Mouse (Mus musculus) midbrain, embryonic 10.5 days (tissue): Measurements from ENCODE around the gene Igfbp2. TPM values are rescaled to one million over a fixed set of nuclear protein-coding genes. Genes with fewer than 3 reads are reported as not detected.
A peak's percentile ranks its signal among the peaks of the same experiment; 100 is the strongest.

Experiments used
- DNase-seq: peaks from one replicate; pipeline ENCODE4 v3.0.0-alpha.2; 2017; ENCODE audit warnings: low spot score
- H3K27ac ChIP-seq: fragments of 300-500 bp; sonication (generic); replicated peaks from 2 replicates; pipeline ENCODE4 v1.5.1; 2016; ENCODE audit warnings: mild to moderate bottlenecking
- H3K27me3 ChIP-seq: fragments of 300-500 bp; sonication (generic); 2 replicates; pipeline ENCODE4 v1.6.1; 2016; ENCODE audit warnings: low read depth, mild to moderate bottlenecking; ENCODE audit not compliant: poor library complexity, severe bottlenecking
- H3K36me3 ChIP-seq: fragments of 300-500 bp; sonication (generic); 2 replicates; pipeline ENCODE4 v1.6.1; 2016; ENCODE audit warnings: mild to moderate bottlenecking, moderate library complexity
- H3K4me1 ChIP-seq: fragments of 300-500 bp; sonication (generic); 2 replicates; pipeline ENCODE4 v1.6.1; 2016
- H3K4me3 ChIP-seq: fragments of 300-500 bp; sonication (generic); 2 replicates; pipeline ENCODE4 v1.5.1; 2016; ENCODE audit warnings: mild to moderate bottlenecking, moderate library complexity
- H3K9me3 ChIP-seq: fragments of 300-500 bp; sonication (generic); replicated peaks from 2 replicates; pipeline ENCODE4 v1.6.1; 2016; ENCODE audit warnings: mild to moderate bottlenecking
- WGBS: fragments of 180-500 bp; shearing (Covaris S2); methylation state at CpG from one replicate; pipeline ENCODE4 v1.1.7; 2016; 5-methylcytosine and 5-hydroxymethylcytosine counted together
- polyA plus RNA-seq: library from polyadenylated mRNA; unstranded; fragments of >200 nt; fragmentation: Nextera tagmentation; extraction: Ambion mirVana; gene quantifications from 2 replicates; pipeline ENCODE4 v1.2.1, GENCODE M21; 2016

The Igfbp2 gene
- polyA plus RNA-seq = 585 and 600 TPM in 2 replicates

DNA sequence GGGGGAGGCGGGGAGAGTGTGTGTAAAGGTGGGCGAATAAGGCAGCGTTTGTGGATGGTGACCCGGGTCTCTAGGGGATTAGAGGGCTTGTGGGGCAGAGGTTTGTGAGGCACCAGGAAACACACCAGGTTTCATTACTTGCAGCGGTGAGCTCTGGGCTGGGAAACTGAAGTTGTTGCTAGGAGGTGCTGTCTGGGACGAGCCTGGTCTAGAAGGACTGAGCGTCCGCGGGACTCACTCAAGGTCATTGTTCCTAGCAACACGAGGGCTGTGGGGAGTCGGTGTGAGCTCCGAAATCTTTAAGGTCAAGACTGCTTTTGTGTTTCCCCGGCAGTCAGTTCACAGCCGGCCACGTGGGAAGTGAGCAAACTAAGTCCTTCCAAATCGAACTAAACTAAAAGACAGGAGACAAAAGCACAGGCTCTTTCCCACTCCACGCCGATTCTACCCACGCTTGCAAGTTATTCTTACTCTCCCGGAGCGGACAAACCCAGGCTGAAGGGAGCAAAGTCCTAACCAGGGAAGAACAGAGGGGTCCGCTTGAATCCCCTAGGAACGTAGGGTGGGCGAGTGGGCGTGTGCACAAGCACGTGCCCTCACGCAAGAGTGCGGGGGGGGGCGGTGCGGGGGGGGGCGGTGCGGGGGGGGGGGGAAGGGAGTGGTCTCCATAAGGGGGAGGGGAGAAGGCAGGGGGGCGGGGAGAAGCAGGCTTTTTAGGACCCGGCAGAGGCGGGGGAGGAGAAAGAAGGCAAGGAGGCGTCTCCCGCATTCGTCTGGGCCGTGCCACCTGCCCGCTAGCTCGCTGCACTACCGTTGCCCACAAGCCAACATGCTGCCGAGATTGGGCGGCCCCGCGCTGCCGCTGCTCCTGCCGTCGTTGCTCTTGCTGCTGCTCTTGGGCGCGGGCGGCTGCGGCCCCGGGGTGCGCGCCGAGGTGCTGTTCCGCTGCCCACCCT, at the start of gene Igfbp2:
Gene Igfbp2, plus strand, starts transcription at position 753 of the 956 bp plus-strand sequence.
- Histone ChIP-seq H3K27ac (peak within 1 kb of the TSS; percentile 95), H3K27me3 (peaks cover 26% of the 10 kb centered on the region), H3K4me3 (peak within 1 kb of the TSS; percentile 90), H3K36me3 (peaks cover 14% of the 10 kb centered on the region), H3K4me1 (peaks cover 62% of the 10 kb centered on the region), H3K9me3 (no peaks in the 10 kb centered on the region)
- peak; percentile 83 for DNase-seq
- WGBS = under 1% methylated on average over 53 of the region's 58 CpGs

DNA sequence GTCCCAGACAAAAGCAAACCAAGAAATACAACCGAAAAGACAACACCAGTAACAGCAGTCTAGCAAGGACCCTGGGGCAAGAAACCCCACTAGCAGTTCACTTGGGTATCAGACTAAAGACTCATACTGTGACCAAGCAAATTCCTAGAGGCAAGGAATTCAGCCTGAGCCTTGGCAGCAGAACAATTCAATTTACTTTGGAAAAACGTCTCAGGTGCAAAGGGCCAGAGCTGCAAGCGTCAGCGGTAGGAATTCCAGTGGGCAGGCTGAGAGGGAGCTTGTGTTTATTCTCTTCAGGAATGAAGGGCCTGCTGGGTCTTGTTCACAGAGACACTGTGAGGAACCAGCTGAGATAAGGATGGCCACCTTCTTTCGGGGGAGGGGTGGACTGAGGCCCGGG, 45.5 kb upstream of the Igfbp2 start:
- Histone ChIP-seq H3K36me3 (no peaks in the 10 kb centered on the region), H3K9me3 (no peaks in the 10 kb centered on the region), H3K27ac (peak overlapping the region; percentile 50; the same call in 1 of the 2 replicates), H3K4me1 (peaks cover 41% of the 10 kb centered on the region), H3K4me3 (no peak overlapping the region), H3K27me3 (no peaks in the 10 kb centered on the region)
- 30% methylated on average over 6 of the region's 6 CpGs for WGBS
- DNase-seq = no peak

DNA sequence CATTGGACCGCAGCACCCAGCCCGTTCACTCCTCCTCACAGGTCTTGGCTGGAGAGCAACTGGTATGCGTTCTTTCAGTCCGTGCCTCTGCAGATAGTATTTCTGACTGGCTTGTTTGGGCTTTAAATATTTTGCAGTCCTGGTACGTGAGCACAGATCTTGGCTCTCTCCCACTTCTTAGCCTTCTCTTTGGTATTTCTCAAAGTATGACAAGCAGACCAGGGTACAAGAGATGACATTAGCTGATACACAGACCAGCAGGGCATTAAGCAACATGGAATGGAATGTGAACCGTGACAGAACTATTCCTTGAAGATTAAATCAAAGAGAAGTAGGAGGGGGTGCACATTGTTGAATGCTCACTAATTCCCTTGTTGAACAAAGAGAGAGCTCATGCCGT, 43.6 kb upstream of the Igfbp2 start:
- Histone ChIP-seq H3K4me3 (no peak overlapping the region), H3K36me3 (no peaks in the 10 kb centered on the region), H3K9me3 (no peaks in the 10 kb centered on the region), H3K27me3 (no peaks in the 10 kb centered on the region), H3K27ac (peak overlapping the region; percentile 69; the same call in 1 of the 2 replicates), H3K4me1 (peaks cover 47% of the 10 kb centered on the region)
- DNase-seq = peak; percentile 32
- 30% methylated on average over 7 of the region's 7 CpGs for WGBS

DNA sequence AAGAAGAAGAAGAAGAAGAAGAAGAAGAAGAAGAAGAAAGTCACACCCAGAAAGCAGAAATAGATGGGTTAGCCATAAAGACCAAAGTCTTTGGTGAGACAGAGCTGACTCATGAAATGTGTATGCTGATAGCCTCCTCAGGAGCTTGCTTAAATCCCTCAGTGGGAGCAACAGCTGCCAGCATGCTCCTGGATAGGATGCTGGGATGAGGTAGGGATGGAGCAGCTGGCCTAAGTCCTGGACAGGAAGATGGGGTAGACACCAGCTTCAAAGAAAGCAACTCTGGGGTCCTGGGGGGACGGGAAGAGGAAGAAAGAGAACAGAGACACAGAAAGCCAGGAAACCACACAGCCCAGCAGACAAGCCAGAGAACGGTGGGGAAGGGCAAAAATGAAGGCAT, 41.0 kb upstream of the Igfbp2 start:
- Histone ChIP-seq H3K4me3 (no peak overlapping the region), H3K27me3 (no peaks in the 10 kb centered on the region), H3K4me1 (peaks cover 47% of the 10 kb centered on the region), H3K9me3 (no peaks in the 10 kb centered on the region), H3K27ac (peak overlapping the region; percentile 33; the same call in 1 of the 2 replicates), H3K36me3 (no peaks in the 10 kb centered on the region)
- no peak for DNase-seq
- WGBS = 64% methylated on average over 2 of the region's 2 CpGs

DNA sequence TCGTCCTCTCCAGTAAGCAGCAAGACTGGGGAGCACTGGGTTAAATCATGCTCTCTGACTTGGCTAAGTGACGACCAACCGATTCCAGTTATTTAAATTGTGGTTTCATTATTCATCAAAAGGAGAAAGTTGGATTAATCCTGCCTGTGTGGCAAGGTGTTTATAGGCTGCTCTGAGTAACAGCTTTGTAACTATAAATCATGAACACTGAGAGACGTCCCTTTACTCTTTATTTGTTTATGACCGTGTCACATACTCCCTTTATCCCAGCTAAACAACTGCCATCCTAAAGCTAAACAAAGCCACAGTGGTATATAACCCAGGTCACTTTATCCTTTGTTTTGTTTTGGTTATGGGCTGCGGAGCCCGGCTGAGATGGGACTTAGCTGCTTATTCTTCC, 40.3 kb upstream of the Igfbp2 start:
- Histone ChIP-seq H3K36me3 (no peaks in the 10 kb centered on the region), H3K9me3 (no peaks in the 10 kb centered on the region), H3K27ac (no peak overlapping the region), H3K27me3 (no peaks in the 10 kb centered on the region), H3K4me3 (no peak overlapping the region), H3K4me1 (peaks cover 42% of the 10 kb centered on the region)
- DNase-seq = no peak
- WGBS = 37% methylated on average over 7 of the region's 7 CpGs

DNA sequence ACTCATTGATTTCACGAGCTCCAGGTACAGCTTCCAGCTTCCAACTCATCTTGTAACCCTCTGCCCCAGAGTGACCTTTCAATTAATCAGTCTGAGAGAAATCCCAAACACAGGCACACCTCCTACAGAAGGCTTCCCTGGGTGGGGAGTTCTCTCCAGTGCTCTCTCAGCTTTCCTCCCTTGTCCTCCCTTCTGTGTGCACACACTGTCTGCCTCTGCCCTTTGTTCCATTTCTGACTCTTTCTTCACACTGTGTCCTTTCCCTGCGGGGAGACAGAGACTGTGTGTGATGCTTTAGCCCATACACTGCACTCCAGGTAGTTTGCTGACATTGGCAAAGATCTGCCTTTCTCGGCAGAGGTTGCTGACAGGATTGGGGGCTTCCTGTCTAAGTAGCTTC, 33.6 kb upstream of the Igfbp2 start:
- 53% methylated on average over 3 of the region's 3 CpGs for WGBS
- H3K36me3 ChIP-seq = no peaks in the 10 kb centered on the region
- DNase-seq = no peak
- H3K27me3 ChIP-seq = no peaks in the 10 kb centered on the region
- peaks cover 4% of the 10 kb centered on the region; the same call in 1 of the 2 replicates for H3K4me1 ChIP-seq
- no peak overlapping the region; the same call in 1 of the 2 replicates for H3K27ac ChIP-seq
- no peak overlapping the region for H3K4me3 ChIP-seq
- no peaks in the 10 kb centered on the region for H3K9me3 ChIP-seq

DNA sequence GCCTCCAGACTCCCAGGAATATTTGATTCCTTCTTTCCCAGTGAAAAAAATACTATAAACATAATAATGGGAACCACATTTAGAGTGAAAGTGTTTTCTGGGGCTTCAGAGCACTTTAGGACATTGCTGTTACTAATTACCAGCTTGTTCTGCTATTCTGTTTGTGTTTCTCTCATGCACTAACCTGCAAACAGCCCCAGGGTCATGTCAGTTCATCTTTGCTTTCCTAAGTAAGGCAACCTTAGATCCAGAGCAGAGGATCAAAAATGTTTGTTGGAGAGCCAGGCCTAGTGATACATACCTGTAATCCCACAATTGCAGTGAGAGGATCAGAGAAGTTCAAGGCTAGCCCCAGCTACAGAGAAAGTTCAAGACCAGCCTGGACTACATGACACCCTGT, 32.6 kb upstream of the Igfbp2 start:
- no peaks in the 10 kb centered on the region for H3K9me3 ChIP-seq
- no peaks in the 10 kb centered on the region for H3K27me3 ChIP-seq
- H3K27ac ChIP-seq = no peak overlapping the region
- no peak overlapping the region for H3K4me3 ChIP-seq
- peaks cover 4% of the 10 kb centered on the region; the same call in 1 of the 2 replicates for H3K4me1 ChIP-seq
- no peak for DNase-seq
- H3K36me3 ChIP-seq = no peaks in the 10 kb centered on the region

DNA sequence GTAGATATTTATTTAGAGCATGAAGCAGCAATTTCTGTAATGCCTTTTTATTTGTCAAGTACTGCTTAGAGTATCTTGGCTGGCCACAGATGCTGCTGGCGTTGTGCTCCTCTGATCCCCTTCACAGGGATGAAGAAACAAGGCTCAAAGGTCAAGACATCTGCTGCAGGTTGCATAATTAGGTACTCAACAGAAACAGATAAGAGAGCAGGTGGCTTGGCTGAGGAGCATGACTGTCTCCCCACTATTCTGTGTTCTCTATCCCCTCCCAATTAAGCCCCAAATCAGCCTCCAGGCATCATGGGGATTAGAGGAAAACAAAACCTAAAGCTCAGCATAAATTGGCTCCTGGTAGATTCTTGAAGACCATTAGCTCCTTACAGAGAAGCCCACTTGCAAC, 32.0 kb upstream of the Igfbp2 start:
- Histone ChIP-seq H3K9me3 (no peaks in the 10 kb centered on the region), H3K27ac (no peak overlapping the region), H3K4me1 (peaks cover 4% of the 10 kb centered on the region; the same call in 1 of the 2 replicates), H3K4me3 (no peak overlapping the region), H3K27me3 (no peaks in the 10 kb centered on the region), H3K36me3 (no peaks in the 10 kb centered on the region)
- WGBS = 30% methylated on average over 1 of the region's 1 CpGs
- no peak for DNase-seq

DNA sequence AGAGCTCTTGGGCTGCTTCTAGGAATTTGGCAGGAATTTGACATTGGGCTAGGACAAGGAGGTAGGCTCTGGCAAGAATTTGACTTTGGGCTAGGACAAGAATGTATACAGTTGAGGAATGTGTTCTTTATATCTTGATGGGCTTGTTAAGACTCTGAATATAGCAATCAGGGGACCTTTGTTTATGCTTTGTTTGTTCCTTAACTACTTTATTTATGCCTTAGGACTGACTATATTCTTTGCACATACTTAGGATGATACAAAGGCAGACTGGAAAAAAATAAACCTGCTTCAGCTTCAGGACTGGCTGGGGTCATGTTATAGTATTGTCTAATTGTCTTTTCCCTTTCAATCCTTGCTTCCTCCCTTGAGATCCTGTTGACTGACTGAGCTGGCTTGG, 31.1 kb upstream of the Igfbp2 start:
- H3K9me3 ChIP-seq = no peaks in the 10 kb centered on the region

DNA sequence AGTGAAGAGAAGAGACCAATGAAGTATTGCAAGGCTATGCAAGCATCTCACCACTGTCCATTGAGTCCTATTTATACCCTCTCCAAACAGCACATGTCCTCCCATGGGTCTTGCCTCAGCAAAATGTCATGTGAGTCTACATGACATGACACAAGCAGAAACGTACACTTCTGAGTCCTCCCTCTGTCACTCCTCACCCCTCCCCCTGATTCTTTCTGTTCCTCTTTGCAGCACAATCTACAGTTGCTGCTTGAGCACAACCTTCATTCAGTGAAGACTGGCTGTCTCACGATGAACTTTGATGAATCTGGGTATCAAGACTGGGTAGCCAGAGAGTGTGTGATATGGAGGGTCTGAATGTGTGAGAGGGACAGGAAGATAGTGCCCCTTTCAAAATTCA, 28.2 kb upstream of the Igfbp2 start:
- DNase-seq = no peak
- 92% methylated on average over 2 of the region's 2 CpGs for whole genome bisulfite sequencing
- Histone ChIP-seq H3K27me3 (no peaks in the 10 kb centered on the region), H3K36me3 (no peaks in the 10 kb centered on the region), H3K27ac (no peak overlapping the region), H3K4me3 (no peak overlapping the region), H3K4me1 (no peaks in the 10 kb centered on the region), H3K9me3 (no peaks in the 10 kb centered on the region)

More for the DNA sequence above, 31.1 kb upstream of the Igfbp2 start:
- no peak overlapping the region for H3K27ac ChIP-seq
- no peaks in the 10 kb centered on the region for H3K36me3 ChIP-seq
- H3K4me1 ChIP-seq = peaks cover 4% of the 10 kb centered on the region; the same call in 1 of the 2 replicates
- no peak for DNase-seq
- H3K27me3 ChIP-seq = no peaks in the 10 kb centered on the region
- no peak overlapping the region for H3K4me3 ChIP-seq

DNA sequence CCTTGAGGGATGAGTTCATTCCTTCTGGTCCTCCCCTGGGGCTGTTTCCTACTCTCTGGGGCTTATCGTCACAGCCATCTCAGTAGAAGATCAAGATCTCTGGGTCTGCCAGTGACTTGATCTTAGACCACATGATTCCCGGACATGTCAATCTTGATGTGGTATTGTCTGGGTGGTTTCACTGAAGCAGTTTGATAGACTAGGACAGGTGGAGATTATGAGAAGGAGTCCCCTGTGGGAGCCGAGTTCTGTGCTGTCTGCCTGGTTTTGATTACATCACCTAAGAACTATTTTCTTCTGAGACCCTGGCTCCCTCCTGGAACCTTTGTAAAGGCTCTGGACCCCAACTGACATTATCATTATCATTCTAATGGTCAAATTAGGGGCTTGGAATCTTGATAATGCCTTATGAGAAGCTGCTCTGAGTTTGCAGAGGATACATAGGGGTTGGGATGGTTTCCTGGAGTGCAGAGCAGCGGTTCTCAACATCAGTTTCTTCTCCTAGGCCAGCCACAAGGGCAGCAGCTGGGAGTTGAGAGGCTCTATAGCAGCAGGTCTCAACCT, 27.1 kb upstream of the Igfbp2 start:
- no peaks in the 10 kb centered on the region for H3K27me3 ChIP-seq
- no peak overlapping the region for H3K27ac ChIP-seq
- WGBS = 78% methylated on average over 4 of the region's 4 CpGs
- DNase-seq = no peak
- H3K4me3 ChIP-seq = no peak overlapping the region
- no peaks in the 10 kb centered on the region for H3K36me3 ChIP-seq
- H3K4me1 ChIP-seq = no peaks in the 10 kb centered on the region
- no peaks in the 10 kb centered on the region for H3K9me3 ChIP-seq

DNA sequence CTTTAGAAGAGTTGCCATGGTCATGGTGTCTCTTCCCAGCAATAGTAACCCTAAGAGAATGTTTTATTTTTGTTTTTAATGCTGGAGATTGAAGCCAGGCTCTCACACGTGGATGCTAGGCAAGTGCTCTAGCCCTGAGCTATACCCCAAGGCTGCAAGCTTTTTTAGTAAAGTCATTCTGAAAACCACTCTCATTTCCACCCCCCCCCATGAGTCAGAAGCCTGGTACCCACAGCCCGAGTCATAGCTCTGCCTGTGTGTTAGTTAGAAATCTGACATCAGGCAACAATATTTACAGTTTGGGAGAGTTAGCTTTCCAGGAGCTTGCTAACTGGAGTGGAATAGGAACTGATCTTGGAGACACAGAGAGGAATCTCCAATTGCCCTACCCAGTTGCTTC, 25.9 kb upstream of the Igfbp2 start:
- no peak for DNase-seq
- H3K9me3 ChIP-seq = no peaks in the 10 kb centered on the region
- no peaks in the 10 kb centered on the region for H3K4me1 ChIP-seq
- no peaks in the 10 kb centered on the region for H3K27me3 ChIP-seq
- no peaks in the 10 kb centered on the region for H3K36me3 ChIP-seq
- no peak overlapping the region for H3K4me3 ChIP-seq
- no peak overlapping the region for H3K27ac ChIP-seq
- WGBS = 87% methylated on average over 2 of the region's 2 CpGs

DNA sequence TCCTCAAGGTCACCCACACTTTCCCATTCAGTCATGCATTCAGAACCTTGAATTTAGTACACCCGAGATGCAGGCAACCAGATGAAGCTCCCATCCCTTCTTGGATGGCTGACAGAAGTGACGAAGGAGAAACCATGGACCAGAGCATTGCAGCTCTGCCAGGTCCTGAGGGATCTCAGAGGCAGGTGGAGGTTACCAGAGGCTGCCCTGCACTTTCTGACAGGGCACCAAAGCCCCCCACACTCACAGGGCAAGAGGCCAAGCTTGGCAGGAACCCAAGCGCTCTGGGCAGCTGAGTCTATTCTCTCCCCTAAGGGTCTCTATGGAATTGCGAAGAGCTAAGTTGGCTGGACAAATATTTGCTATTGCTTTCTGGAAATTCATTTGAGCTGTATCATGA, 20.3 kb upstream of the Igfbp2 start:
- no peak overlapping the region for H3K4me3 ChIP-seq
- 89% methylated on average over 4 of the region's 4 CpGs for WGBS
- H3K9me3 ChIP-seq = no peaks in the 10 kb centered on the region
- peak overlapping the region; percentile 52; the same call in 1 of the 2 replicates for H3K27ac ChIP-seq
- peaks cover 33% of the 10 kb centered on the region for H3K4me1 ChIP-seq
- no peaks in the 10 kb centered on the region for H3K27me3 ChIP-seq
- DNase-seq = no peak
- H3K36me3 ChIP-seq = no peaks in the 10 kb centered on the region
